Mouse (Mus musculus) retina, adult 2 months (tissue): ENCODE measurements around the gene Ccdc162.
"Not testable (repeated sequence)": the region's sequence is repeated elsewhere in the genome, so short reads cannot be mapped to it uniquely, and the experiment has no call there.

ENCODE experiments used
- DNase-seq: peaks from one replicate; pipeline ENCODE4 v3.0.0-alpha.2; 2012; ENCODE audit warnings: low read depth, low spot score

Gene Ccdc162

DNA sequence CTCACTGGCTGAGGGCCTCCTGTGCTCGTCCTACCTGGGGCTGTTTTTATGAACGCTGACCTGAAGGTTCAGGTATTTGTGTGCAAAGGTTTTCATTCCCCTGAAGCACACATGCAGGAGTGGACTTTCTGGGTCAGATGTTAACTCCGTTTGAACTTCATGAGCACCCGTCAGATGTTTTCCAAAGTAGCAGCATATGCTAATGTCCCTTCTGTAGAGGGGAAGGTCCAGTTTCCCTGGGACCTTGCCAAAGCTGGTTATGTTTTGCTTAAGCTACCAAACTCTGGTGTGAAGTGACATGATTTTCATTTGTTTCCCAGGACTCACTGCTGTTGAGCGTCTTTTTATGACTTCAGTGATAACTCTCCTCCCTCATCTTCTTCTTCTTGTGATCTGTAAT is 16.8 kb downstream of the Ccdc162 start:
- no peak for DNase-seq

DNA sequence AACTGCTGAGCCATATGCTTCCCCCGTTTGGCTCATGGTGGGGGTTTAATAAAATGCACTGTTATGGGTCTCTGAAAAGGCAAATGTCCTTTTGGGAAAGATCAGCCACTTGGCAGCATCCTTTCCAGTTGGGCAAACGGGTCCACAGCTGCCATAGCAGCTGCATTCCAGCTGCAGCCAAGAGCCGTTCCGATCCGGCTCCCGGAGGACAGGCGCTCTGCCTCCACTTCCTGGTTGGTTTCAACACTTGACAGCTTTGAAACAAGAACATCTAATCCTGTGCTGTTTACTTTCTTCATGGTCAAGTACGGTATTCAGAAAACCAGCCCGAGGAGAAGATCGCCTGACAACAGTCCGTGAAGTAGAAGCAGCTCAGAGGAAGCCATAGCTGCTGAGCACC is 19.4 kb downstream of the Ccdc162 start:
- no peak for DNase-seq

DNA sequence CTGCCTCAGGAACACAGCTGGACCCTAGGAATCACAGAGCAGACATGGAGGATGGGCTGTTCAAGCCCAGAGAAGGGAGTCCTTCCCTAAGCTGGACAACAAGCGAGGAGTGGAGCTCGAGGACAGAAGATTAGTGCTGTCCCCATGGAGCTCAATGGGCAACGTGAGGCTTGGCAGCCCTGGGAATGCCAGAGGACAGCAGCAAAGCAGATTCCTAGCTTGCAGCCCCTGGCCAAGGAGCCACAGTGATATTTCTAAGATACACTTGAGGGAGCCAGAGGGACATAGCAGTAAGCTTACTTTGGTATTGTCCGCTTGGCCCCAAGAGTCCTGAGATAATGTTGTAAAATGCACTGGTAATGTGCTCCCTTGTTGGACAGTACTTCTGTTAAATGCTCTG is 25.5 kb downstream of the Ccdc162 start:
- DNase-seq: no peak

DNA sequence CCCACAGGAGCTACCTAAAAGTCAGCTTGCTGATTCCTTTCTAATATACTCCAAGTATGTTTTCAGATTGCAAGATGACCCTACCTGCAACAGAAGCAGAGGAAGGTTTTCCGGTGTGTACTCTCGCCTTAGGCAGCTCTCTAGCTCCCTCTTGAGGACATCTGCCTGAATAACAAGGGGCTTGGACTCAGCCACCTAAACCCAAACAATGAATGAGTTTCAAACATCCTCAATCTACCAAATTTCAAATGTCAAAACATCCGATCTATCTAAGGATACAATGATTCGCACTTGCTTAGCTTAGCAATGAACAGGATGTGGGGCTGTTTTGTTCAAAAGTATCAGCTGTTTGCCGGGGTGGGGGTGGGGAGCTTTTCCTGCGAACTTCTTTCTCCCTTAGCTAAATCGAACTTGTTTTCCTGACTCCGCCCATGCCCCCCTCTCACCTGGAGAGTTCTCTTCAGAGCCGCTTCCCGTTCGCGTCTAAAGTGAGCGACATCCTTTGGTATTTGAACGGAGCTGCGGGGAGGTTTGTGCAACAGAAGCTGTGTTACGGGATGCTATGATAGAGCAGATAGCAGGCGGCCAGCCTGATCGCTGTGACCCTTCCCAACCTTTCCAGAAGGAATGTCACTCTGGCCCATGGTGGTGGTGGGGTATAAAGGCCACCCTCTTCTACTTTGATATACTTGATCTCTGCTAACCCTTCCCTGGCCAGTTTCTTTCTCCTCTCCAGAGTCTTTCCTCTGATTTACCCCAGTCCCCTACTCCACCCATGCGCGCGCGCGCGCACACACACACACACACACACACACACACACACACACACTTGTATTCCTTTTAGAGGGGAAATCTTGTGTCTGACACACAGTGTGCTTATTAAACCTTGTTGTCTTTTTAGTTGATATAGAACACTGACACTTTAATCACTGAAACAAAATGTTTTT is 26.2 kb downstream of the Ccdc162 start:
- peak; percentile 57 for DNase-seq

DNA sequence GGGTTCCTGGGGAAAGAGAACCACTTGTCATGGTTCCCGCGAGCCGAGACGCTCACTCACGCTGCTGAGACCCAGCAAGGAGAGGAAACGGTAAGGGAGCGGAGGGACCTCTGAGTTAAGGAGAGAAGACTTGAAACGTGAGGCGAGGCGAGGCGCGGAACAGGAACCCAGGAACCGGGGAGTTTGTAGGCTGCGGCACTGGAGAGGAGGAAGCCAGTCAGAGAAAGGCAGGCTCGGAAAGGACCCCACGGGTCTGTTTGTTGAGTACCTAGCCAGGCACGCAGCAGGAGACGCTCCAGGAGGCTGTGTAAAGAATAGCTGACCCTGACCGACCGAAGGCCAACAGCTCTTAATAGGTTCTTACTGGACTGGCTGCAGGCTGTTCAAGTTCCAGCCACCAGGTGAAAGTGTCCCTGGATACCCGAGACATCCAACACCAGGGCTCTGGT is 31.9 kb downstream of the Ccdc162 start:
- DNase-seq: no peak

DNA sequence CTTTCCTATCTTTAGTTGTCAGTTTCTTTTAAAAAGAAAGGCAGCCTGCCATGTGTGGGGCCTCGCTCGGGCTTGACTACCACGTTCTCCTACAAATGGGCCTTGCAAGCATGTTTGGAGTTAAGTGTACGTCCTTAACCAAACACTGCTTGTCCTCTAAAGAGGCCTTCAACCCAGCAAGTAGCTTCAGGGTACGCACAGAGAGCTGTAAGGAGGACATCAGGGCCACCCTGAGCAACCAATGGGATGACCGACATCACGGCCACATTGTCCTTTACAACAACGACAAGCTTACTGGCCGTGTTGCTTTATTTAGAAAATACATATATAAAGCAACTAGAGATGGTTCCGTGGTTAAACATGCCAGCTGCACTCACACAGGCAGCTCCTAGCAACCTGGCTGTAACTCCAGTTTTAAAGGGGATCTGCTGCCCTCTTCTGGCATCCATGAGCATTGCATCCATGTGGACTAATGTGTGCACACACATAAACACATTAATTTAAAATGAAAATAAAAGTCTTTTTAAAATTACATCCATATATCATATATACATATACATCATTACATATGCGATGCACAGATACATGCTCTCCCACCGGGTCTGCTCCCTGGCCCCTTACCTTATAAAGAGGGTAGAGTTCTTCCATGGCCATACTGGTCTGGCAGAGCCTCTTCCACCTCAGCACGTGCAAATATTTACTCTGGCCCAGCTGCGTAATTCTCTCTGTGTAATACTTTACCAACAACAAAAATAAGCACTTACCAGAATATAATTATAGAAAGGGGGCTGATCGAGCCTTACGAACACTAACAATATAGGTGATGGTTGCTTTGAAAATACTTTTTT is 33.7 kb downstream of the Ccdc162 start:
- DNase-seq: peak; percentile 73

DNA sequence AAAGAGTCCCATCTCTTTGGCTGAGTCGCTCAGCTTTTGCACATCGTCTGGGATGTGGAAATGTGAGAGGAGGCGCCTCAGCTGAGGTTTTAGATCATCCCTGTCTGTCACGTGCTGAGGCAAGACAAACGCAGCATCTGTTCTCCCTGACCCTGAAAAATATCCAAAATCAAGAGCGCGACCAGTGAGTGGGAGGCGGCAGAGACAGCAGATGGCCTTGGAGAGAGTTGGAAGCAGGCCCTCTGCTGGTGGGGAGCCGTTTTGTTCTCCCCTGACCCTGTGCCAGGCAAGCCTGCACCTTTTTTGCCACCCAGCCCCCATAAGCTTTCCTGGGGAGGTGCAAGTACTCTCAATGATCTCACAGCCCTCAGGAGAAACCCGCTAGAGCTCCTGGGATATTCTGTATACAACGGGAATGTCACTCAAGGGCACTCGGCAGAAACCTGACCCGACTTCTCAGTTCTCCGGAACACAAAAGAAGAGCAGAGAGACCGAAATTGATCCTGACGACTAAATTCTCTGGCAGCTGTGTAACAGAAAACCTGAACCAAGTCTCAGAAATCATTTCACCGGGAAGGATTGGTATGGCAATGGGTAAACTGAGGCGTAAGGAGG is 37.6 kb downstream of the Ccdc162 start:
- peak; percentile 54 for DNase-seq

DNA sequence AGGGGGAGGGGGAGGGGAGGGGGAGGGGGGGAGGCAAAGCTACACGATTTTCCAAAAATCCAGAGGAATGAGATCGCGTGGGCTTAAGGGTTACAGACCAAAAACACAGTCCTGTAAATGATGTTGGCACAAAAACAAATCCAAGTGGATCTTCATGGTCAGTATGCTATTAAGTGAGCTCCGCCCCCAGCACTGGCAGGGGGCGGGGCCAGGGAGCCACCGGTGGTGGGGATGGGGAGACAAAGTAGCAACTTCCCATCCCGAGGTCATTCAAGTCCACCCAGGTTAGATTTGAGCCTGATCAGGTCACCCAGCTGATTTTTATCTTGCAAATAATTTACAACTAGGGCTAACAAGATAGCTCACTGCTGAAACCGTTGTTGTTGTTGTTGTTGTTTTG is 39.0 kb downstream of the Ccdc162 start:
- no peak for DNase-seq

DNA sequence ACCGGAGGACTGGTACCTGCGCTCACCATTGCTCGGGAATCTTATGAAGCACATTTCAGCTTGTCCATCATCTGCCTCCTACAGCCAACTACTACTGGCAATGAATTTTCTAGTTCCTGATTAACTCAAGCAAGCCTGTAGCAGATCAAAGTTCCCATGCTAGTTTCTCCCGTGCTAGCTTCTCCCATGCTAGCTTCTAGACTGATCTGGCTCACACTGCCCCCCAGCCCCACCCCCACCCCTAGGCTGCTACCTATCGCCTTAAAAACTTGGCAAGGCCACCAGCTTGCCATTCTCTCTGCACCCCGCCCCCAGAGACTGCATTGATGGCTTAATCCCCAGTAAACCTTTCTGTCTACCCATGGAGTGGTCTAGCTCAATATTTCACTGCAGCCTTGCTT is 39.8 kb downstream of the Ccdc162 start:
- DNase-seq: no peak

DNA sequence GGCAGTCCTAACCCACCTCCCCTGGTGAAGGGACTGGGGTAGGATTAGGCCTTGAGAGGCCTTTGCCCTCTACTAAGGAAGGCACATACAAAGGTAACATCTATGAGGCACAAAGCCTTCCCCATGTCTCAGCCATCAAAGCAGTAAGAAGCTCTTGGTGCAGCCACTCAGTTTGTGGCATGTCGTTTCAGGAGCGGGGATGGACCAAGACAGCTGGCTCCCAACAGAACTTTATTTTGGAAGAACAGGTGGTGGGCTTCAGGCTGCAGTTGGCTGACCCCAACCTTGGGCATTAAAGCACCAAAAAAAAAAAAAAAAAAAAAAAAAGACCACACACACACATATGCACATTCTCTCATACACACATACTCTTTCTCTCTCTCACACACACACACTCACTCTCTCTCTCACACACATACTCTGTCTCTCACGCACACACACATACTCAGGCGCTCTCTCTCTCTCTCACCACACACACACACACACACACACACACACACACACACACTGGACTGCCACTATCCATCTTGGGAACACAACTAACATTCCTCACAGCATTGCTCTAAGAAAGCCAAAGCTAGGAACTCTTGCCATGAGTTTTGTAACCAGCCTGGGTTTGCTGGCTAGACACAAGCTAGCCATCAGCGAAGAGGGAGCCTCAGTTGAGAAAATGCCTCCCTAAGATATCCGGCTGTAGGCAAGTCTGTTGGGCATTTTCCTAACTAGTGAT is 40.4 kb downstream of the Ccdc162 start:
- DNase-seq: no peak

DNA sequence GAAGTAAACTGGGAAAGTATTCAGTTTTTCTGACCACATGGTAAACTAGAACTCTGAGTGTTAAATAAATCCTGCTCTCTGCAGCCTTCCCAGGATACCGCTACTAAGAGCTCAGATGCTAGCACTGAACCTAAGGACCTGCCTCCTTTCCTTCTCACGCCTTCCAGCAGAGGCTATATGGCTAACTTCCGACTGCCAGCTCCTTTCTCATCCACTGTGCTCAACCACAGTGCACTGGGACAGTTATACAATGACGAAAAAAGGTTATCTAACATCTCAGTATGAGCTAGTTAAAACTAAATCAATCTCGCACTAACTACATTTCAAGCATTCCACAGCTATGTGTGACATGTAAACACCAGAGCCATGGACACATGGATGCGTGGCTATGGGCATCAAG is 41.2 kb downstream of the Ccdc162 start:
- DNase-seq: no peak

DNA sequence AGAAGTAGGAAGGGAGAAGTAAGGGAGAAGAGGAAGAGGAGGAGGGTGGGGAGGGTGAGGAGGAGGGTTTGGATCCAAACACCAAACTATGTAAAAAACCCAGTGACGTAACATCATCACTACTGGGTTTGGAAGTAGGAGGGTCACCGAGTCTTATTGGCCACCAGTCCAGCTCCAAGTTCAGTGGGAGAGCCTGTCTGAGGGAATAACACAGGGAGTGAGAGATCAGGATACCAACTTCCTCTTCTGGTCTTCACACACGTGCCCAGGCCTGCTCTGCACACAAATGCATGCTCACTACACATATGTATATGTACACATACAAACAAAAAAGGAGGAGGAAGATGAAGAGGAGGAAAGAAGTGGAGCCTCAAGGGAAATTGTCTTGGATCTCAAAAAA is 42.1 kb downstream of the Ccdc162 start:
- no peak for DNase-seq

DNA sequence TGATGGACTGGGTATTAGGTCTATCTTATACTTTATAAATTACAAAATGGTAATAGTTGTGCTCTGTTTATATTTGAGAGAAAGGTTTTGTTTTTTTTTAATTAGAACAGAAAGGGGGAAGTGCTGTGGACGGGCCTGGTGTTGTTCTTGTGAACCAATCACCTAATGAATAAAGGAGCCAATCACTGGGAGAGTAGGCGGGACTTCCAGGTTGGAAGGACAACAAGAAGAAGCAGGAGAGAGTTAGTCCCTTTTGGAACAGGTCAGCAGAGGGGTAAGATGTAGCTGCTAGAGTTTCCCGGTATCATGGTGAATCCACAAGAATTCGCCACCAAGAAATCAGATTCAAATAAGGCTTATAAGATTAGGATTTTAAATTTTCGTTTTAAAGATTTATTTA is 46.2 kb downstream of the Ccdc162 start:
- DNase-seq: no peak

DNA sequence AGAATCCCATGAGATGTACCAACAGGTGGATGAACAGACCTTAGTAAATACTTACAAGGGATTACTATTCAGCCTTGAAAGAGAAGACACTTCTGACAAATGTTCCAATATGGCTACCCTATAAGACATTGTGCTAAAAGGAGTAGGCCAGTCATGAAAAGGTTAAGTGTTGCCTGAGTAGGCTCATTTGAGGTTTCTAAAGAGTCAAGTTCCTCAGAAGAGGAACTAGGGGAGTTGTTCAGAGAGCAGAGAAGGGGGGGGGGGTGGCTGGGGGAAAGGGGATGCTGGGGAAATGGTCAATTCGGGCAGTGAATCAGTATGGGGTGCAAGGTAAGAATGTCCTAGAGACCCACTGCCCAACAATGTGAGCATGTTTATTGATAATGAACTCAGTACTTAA is 50.9 kb downstream of the Ccdc162 start:
- no peak for DNase-seq

DNA sequence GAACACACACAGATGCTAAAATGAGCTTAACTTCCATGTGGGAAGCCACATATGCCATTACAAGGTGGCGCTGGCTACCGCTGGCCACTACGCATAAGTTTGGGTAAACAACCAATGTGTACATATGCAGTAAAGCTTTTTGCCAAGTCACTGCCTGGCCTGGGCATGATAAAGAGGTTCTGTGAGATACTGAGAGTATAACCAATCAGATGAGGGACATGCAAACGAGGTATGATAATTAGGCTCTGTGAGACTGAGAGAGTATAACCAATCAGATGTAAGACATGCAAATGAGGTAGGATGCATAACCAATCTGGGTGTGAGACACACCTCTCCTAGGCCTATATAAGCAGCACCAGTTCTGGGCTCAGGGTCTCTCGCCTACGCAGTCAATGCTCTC is 56.8 kb downstream of the Ccdc162 start:
- not testable (repeated sequence) for DNase-seq

DNA sequence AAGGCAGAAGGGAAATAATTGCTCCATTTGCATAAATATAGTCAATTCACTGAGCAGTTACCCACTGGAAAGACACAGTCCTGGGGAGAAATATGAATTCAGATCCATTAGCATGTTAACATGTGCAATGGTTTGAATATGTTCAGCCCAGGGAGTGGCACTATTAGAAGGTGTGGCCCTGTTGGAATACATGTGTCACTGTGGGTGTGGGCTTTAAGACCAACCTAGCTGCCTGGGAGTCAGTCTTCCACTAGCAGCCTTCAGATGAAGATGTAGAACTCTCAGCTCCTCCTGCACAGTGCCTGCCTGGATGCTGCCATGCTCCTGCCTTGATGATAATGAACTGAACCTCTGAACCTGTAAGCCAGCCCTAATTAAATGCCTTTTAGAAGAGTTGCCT is 60.8 kb downstream of the Ccdc162 start:
- not testable (repeated sequence) for DNase-seq

DNA sequence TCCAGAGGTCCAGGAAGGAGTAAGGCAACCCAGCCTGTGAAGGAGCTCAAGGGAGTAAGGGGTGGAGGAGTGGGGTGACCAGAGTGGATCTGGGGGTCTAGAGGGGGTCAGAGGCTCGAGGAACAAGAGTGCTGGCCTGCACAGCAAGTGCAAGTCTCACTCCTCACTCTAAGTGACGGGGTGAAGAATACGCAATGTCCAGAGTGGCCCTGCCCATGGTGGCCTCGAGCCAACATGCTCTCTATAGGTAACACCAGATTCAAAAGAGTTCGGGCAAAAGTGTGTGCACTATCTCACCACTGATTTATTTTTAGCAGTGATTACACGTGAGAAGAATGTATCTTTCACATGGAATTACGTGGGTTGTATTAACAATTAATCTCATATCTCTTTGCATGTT is 63.4 kb downstream of the Ccdc162 start:
- DNase-seq: no peak

DNA sequence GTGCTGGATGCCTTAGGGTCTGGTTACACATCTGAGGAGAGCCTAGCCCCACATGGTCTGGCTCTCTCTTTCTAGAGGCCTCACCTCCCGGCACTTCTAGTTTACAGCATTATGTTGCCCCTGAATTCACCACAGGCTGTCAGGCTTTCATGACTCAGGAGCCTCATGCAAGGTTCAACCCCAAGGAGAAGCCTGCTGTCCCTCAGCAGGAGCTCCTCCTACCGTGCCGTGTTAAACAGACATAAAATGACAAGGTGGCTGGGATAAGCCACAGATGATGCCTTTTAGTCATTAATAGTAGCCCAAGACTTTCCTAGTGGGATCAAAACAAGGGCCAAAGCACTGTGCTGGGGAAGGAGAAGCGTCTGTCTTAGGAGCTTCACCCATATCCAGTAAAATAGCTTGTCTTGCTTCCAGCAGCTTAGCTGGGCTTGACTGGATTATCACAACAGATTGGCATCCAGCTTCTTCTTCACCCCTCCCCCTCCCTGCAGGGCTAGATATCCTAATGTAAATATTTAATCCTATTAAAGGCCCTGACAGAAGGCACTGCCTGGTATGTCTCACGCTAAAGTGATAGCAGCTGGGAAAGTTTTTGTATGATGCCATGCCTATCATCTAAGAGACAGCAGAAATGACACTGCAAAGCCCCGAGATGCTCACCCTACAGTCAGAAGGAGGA is 64.2 kb downstream of the Ccdc162 start:
- peak; percentile 93 for DNase-seq

DNA sequence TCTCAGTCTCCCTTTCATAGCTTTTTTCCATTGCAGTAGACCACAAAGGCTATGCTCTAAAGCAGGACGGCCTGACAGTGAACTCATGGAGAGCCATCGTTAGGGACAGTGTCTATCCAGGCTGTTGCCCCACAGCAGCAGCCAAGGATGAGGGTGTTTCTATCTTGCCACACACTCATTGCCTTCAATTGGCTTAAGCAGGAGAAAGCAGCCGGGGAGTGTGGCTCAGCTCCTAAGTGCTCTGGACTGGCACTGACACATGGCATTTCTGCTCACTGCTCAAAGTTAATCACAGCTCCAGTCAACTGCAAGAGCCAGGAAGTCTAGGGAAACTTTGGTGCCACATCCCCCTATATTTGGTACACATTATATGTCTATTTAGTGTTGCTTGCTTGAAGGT is 64.9 kb downstream of the Ccdc162 start:
- DNase-seq: no peak

DNA sequence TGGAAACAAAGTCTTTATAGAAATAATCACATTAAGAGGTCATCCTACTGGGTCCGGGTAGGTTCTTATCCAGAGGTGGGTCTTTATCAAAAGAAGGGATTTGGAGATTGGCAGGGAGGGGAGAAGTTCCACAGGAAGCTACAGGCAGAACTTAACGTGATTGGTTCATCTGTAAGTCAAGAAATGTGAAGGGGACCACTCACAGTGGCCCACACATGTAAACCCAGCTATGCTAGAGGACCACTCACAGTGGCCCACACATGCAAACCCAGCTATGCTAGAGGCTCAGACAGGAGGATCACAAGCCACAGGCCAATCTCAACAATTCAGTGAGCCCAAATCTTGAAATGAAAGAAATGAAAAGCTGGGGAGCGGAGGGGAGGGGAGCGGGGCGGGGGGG is 67.2 kb downstream of the Ccdc162 start:
- no peak for DNase-seq

DNA sequence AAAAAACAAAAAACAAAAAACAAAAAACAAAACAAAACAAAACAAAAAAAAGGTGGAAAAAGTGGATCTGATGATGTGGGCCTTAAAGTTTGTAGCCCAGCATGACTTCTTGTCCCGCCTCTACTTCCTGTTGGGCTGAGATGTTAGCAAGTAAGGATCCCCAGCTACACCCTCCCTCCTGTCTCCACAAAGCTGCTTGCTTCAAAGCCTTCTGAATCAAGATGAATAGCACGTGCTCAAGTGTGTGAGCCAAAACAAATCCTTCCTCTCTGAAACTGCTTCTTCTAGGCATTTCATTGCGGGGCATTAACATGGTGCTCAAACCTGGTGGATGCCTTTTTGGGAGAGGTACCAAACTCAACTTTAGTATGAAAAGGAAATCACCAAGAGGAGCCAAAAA is 77.7 kb downstream of the Ccdc162 start:
- DNase-seq: no peak
